Mouse (Mus musculus) spleen, adult 12 weeks (tissue): Measurements from ENCODE around the gene Arhgef25.
A peak's percentile ranks its signal among the peaks of the same experiment; 100 is the strongest.
"Not testable (repeated sequence)": the region's sequence is repeated elsewhere in the genome, so short reads cannot be mapped to it uniquely, and the experiment has no call there.

Experiments used
- DNase-seq: peaks from one replicate; pipeline ENCODE4 v3.0.0; 2022; ENCODE audit warnings: low spot score

Gene Arhgef25

DNA sequence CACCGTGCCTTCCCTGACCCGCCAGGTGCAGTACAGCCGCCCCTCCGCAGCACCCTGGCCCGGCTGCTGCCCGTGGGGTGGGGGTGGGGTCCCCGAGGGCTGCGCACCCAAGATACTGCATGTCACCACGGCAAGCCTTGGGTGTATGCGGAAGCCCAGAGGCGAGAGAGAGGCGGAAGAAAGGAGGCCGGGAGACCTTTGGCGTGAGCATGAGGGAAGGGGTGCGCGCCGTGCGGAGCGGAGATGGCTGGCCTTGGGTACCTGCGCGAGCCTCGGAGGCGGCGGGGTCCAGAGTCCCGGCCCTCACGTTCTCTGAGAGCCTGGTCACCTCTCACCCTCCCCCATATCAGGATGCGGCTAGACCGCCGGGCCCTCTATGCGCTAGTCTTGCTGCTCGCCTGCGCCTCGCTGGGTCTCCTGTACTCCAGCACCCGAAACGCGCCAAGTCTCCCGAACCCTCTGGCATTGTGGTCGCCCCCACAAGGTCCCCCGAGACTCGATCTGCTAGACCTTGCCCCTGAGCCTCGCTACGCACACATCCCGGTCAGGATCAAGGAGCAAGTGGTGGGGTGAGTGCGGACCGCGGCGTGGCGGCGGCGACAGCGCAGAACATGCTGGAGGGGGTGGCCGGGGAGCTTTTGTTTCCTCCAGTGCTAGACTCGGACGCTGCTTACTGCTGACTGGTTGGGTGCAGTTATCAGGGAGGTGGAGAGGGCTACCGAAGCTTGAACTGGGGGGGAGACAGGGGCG is 24.1 kb downstream of the Arhgef25 start:
- peak; percentile 64 for DNase-seq

DNA sequence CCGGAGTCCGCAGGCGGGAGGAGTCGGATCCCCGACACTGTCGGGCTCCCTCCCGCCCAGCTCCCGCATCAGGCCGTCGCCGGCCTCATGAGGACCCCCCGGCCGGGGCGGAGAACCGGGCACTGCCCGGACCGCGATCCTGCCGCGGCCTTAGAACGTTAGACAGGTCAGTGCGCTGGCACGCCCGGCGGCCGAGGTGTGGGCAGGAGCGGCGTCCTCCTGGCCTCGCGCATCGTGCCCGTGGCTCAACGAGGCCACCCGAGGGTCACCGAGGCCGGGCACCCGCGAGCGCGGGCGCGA is 24.6 kb downstream of the Arhgef25 start:
- DNase-seq, result no peak

DNA sequence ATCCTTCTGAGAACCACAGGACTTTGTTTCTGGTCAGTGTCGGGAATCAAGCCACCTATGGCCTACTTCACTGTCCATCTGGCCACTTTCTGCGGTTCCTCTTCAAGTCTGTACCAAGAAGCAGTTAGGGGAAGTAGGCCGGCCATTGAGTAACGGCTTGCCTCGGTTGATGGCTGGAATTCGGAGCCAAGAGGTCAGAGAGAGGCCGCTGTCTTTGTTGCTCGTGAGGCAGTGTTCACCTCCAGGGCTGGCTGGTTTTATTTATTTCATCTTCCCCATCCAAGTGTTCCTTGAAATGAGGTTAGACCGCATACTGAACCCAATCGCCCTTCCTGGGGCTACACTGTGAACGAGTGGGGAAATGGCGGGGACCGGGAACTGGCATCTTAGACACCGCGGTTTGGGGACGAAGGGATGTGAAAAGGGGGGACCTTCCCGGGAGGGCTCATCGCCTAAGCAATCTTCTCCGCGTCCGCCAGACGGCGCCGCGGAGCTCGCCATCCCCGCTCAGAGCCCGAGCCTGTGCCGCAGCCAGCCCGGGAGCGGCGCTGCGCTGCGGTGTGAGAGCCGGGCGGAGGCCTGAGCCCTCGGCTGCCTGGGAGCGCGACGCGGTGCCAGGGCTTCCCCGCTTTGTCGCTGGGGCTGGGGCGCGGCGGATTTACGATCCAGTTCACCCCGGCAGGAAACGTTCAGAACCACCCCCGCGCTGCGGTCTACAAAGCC is 25.1 kb downstream of the Arhgef25 start, which contains the start of gene B4galnt1:
B4galnt1 (plus strand) TSS at position 595 of the 723 bp plus-strand sequence.
- DNase-seq, result peak; percentile 79

DNA sequence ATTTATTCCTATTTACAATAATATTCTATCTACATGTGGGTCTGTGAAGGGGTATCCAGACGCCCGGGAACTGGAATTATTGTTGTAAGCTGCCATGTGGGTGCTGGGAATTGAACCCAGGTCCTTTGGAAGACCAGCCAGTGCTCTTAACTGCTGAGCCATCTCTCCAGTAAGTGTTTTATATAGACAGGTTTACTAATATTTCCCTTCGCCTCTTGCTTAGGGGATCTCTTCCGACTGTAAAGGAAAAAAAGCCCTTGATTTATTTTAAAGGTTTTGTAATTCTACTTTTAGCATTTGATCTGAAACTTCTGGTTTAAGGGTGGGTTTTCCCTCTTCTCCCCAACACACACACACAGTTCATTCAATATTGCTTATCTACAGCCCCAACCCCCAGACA is 25.7 kb downstream of the Arhgef25 start:
- DNase-seq, result no peak

DNA sequence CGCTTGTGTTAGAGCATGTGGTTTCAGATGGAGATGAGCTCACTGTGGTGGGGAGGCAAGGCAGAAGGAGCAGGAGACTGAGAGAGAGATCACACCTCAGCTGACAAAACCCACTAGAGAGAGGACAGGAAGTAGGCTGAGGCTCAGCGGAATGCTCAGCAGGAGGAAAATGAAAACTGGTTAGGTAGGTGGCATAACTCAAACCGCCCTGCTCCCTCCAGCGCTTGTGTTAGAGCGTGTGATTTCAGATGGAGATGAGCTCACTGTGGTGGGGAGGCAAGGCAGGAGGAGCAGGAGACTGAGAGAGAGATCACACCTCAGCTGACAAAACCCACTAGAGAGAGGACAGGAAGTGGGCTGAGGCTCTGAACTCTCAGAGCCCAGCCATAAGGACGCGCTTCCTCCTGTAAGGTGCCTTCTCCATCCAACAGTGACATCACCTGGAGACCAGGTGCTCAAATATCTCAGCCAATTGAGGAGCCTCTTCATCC is 27.1 kb downstream of the Arhgef25 start:
- DNase-seq, result not testable (repeated sequence)

DNA sequence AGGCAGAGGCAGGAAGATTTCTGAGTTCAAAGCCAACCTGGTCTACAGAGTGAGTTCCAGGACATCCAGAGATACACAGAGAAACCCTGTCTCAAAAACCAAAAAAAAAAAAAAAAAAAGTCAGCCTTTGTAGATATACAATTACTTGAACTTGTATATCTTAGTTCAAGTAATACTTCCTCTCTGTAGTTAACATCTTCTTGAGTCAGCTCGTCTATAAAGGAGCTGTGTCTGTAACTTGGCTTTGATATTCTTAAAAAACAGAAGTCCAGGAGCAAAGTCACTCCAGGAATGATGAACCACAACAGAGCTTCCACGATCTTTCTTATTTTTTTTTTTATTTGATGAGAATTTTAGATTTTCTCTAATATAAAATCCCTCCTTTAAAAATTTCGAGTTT is 29.2 kb downstream of the Arhgef25 start:
- no peak for DNase-seq

DNA sequence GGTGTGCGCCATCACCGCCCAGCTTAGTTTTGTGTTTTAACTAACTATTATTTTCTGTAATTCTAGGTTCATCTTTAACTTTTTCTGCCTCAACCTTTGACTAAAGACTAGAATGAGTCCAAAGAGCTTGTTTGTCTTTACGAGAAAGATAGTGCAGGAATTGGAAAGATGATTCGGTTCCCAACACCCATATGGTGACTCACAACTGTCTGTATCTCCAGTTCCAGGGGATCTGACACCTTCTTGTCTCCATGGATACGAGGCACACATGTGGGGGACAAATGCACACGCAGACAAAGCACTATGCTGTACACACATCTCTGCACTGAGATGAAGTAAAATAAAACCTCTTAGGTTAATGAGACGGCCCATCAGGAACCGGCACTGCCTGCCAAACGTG is 29.8 kb downstream of the Arhgef25 start:
- no peak for DNase-seq

DNA sequence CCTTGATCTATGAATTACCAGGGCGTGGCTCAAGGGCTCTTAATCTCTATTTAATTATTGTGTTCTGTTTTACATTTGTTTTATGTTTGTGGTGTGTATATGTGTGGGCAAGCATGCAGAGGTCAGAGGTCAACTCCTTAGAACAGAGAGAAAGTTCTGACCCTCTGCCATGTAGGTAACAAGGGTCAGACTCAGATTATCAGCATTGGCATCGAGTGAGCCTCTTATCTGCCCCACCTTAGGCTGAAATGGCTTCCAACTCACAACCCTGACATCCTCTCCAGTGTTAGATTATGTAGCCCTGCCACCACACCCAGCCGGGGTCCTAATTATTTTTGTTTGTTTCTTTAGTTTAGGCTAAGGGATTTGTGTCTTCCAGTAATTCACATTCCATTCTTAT is 31.4 kb downstream of the Arhgef25 start:
- DNase-seq, result no peak

DNA sequence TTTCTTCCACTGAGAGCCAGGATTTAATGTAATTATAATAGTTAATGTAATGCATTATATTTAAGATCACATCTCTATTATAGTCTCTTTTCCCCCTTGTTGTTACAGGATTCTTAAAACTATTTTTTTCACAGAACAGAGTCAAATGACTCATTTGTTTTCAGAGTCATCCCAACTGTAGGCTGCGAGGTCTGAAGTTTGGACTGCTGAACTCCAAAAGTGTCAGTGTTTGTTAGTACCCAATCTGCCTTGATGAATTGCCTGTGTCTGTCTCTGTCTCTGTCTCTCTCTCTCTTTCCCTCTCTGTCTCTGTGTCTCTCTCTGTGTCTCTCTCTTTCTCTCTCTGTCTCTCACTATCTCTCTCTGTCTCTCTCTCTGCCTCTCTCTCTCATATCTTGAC is 33.4 kb downstream of the Arhgef25 start:
- DNase-seq, result no peak

DNA sequence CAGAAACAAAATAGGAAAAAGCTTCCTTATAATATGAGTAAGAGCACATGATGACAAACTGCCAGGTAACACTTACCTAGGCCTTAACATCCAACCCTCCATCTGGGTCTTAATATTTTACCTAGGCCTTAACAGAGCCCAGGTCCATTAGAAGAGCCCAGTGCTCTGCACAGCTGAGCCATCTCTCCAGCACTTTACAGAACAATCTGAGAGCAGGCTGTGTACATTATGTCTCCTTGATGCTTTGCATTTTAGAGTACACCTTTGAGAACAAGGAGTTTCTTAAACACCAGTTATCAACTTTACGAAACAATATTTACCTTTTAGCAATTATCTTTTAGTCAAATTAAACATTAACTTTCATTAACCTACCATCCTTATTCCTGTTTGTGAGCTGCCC is 33.8 kb downstream of the Arhgef25 start:
- no peak for DNase-seq

DNA sequence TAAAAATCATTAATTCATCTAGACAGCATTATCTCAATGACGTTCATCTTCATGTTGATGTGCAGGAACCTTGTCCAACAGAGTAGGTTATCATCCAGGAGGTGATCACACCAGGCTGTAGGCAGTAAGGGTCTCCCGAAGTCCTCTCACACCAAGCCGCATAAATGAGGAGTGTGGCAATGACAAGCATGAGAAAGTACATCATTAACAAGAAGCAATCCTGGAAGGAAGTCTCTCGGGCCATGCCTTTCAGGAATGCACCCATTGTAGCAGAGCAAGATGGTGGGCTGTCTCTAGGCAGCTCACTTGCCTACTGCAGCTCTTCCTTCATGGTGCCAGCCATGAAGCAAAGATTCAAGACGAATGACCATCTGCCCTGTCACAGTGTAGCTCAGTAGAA is 35.2 kb downstream of the Arhgef25 start:
- no peak for DNase-seq

DNA sequence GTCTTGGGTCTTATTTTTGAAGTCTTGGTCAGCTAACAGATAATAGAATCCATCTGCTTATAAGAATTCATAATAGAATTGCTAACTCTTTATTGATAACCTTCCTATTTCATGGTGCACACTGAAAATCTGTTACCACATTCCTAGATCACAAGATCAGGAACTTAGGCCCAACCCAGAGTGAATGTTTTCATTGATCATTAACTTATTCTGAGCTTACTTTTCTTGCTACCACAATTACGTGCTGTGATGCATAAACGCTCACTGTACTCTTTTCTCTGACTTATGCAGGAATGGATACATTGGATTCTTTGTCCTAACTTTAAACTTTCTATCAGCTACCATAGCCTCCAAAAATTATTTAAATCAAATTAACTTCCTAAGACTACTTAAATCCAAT is 35.6 kb downstream of the Arhgef25 start:
- DNase-seq, result no peak

DNA sequence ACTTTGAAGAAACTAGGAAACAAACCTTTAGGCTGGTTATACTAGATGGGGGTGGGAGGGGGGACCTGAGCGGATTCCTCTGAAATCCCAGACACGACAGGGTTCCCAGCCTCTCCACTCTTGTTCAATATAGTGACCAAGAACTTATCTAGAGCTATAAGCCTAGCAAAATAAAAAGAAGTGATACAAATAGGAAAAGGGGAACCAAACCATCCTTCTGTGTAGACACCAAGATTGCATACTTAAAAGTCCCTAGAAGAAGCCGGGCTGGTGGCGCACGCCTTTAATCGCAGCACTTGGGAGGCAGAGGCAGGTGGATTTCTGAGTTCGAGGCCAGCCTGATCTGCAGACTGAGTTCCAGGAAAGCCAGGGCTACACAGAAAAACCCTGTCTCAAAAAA is 36.6 kb downstream of the Arhgef25 start:
- DNase-seq, result no peak

DNA sequence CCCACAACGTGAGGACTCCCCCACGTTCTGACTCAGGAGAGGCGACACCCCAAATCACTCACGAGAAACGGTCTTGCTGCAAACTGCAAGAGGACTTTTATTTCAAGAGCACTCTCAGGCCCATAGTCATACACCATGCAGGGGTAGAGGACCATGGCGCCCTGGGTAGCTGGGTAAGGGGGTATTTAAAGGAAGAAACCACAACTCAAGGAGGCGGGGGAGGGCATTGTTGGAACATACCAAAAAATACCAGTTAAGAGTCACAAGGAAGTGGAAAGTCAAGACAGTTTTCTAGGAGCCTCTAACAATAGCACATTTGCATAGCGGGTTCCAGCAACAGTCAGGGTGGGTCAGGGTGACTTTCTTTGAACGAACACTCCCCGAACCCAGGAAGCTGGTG is 37.3 kb downstream of the Arhgef25 start:
- DNase-seq, result not testable (repeated sequence)

DNA sequence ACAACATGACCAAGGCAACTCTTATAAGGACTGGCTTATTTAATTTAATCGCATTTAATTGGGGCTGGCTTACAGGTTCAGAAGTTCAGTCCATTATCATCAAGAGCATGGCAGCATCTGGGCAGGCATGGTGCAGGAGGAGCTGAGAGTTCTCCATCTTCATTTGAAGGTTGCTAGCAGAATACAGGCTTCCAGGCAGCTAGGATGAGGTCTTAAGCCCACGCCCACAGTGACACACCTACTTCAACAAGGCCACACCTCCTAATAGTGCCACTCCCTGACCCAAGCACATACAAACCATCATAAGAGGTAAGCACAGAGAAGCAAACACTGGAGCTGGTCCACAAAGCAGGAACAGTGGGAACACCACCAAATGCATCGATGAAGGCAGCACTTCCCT is 38.6 kb downstream of the Arhgef25 start:
- DNase-seq, result not testable (repeated sequence)

DNA sequence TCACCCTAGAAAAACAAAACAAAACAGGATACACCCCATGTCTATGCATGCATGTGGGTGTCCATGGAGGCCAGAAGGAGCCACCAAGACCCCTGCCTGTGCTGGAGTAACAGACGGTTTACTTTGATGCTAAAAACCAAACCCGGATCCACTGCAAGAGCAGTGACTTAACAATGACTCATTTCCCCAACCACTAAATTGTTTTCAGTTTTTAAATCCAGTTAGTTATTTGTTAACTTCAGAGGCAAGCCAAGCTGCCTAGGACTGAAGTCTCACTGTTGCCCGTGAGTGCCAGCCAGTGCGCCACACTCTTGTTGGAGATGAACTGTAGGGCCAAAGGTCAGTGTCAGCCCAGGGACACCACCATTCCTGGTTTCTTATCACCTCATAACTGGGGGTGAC is 39.4 kb downstream of the Arhgef25 start:
- no peak for DNase-seq

DNA sequence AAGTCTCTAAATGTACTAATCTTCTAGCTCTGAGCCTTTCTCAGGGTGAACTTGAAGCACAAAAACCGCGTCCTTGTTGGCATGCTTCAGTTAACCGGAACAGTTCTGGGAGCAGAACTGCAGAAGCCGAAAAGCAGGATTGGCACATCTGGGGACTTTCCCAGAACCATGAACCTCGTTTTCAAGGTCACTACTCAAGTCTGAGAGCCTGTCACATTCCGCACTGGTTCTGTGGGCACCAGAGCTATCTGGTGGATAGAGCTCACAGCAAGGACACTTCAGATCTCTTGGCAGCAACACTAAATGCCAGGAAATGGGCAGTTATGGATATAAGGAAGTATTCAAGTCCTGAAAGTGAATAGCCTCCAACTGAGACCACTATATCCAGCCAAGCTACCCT is 42.7 kb downstream of the Arhgef25 start:
- no peak for DNase-seq

DNA sequence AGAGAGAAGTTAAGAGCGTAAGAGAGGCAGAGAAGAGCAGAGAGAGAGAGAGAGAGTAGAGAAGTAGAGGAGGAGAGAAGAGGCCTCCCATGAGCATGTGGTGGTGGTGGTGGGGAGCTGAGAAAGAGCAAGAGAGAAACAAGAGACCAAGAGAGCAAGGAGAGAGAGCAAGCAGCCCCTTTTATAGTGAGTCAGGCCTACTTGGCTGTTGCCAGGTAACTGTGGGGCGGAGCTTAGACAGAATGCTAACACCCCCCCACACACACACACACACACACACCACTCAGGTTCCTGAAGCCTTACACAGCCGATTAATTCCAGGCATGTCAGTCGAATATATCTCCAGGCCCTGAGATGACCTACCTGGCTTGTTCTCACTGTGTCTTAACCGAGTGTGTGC is 44.6 kb downstream of the Arhgef25 start:
- no peak for DNase-seq

DNA sequence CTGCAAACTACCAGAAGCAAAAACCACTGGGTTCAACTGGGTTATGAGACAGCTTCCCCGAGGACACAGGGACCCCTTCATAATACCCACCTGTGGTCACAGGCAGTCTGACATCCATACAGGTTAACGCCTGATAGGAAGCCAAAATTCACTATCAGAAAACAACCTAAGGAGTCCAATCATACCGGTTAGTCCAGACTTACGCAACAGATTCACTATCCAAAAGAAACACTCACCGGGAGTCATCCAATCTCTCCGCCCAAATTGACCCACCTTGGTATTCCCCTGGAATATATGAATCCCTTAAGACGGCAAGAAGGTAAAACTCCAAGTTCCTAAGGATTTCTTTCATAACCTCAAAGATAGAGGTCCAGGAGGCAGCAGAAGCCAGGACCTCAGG is 45.3 kb downstream of the Arhgef25 start:
- DNase-seq, result no peak

DNA sequence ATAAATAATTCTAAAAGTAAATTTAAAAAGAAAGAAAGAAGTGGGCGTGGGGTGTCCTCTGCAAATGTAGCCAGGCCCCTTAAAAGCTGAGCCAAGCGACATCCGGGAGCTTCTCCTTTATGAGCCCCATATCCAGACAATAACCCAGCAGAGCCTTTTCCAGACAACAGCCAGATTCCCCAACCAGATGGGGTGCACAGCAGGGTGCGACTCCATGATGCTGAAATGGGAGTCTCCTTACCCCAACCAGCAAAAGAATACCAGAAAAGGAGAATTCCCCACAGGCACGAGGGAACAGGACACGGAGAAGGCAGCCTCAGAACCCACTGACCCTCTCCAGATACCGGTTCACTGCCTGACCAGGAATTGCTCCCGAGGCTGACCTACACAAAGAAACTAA is 46.7 kb downstream of the Arhgef25 start:
- DNase-seq, result no peak

DNA sequence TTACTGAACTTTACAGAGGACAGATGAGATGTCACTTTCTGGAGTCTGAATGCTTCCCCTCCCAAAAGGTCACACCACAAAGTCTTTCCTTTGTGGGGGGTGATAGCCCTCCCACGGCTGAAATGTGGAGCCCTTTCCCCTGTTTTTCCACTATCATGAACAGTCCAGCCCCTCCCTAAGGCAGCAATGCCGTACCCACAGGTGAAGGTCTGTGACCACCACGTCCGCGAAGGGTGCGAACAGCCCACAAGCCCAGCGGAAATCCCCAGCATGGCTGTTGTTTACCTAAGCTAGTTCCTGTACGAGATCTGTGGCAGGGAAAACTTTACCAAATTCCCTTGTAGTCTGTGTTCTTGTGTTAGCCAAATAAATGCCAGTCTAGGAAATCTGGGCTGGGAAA is 48.4 kb downstream of the Arhgef25 start:
- DNase-seq, result no peak

DNA sequence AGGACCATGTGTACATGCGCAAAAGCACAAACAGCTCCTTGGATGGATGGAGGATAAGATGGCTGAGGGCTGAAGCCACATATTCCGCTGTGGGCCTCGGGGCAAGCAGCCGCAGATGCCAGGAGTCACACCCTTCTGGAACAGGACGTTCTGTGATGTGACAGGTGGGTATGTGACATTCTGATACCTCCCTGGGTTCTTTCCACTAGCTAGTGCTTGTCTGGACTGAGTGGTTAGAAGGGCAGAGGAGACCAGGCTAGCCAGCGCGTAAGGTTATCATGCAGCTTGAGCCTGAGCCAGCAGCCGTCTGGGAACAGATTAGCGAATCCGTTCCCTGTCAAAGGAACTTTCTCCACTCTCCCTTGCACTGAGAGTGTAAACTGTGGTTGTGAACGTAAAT is 48.9 kb downstream of the Arhgef25 start:
- DNase-seq, result no peak

DNA sequence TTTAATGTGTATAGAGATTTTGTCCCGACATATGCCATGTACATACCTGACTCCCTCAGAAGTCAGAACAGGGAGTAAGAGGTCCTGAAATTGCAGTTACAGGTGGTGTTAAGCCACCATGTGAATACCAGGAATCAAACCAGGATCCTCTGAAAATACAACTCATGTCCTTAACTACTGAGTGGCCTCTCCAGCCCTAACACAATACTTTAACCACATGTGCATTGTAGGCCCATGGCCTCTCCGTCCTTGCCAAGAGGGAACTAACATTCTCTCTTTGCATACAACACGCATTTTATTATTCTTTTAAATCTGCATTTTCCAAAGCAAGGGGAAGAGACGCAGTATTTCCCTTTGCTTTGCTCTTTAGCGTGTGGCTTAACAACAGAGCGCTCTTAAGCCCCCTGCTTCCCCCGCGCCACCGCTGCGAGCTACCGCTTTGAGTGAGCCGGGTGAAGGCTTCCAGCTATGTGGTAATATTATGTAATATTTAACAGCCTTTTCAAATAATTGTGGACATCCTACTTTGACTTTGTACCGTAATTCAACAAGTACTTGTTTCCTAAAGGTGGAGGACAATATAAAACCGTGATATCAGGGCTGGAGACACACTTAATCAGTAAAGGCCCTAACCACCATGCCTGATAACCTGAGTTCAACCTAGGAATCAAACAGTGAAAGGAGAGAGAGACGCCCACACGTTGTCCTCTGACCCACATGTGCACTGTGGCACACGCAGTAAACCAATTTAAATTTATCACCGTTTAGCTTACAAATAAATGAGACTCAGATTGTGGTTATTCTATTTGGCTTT is 51.3 kb downstream of the Arhgef25 start:
- DNase-seq, result no peak
